ENCODE assay signal across 8 mouse cellular contexts in genomic region chr6:85451664-85452410, GRCm38 (mm10). TPM values are rescaled to one million over a fixed set of nuclear protein-coding genes. Genes with fewer than 3 reads are reported as not detected.
DNase-seq lines count a peak whose midpoint lies in the region; ATAC-seq lines count a peak whose summit lies in the region.

Pradc1 (minus strand) TSS chr6:85451970.

- H3K4me3 ChIP-seq in hindbrain, embryonic 11.5 days (ENCODE audit: low read depth, low read length) = peak within 1 kb of the TSS; percentile 86

- H3K4me1 ChIP-seq in hindbrain, embryonic 11.5 days (replicated peaks; ENCODE audit: control insufficient read depth, insufficient read depth, low read length) = peaks cover 8% of the 10 kb centered on the region; the same call in 1 of the 2 replicates

- no peaks in the 10 kb centered on the region for H3K9me3 ChIP-seq in hindbrain, embryonic 11.5 days (ENCODE audit: control insufficient read depth, low read length)

- H3K4me2 ChIP-seq in hindbrain, embryonic 11.5 days (replicated peaks; ENCODE audit: low read depth, low read length) = peak within 1 kb of the TSS; percentile 91

- peak; percentile 93 for ATAC-seq in hindbrain, embryonic 11.5 days (ENCODE audit: low FRiP score)

- H3K27ac ChIP-seq in hindbrain, embryonic 11.5 days (ENCODE audit: low read depth, low read length) = peak within 1 kb of the TSS; percentile 91

- DNase-seq in Muller cell, postnatal 12 days (ENCODE audit: inconsistent ontology term) = peak; percentile 98
- peak; percentile 98 for DNase-seq in cerebellum, adult 9-11 months
- peak; percentile 99 for DNase-seq in frontal cortex, adult 2 months (ENCODE audit: extremely low spot score in 1 of 2, low spot score in 1 of 2)
- peak; percentile 98 for DNase-seq in hindbrain, embryonic 11.5 days (ENCODE audit: low spot score)
- DNase-seq in layer of hippocampus, postnatal 10 days (ENCODE audit: low spot score in 2 of 2) = peak; percentile 97
- peak; percentile 99 for DNase-seq in lung, postnatal 10 days
- peak; percentile 96 for DNase-seq in ovary, postnatal 36 days (ENCODE audit: low spot score)
- DNase-seq in thymus, postnatal 25 days = peak; percentile 95

- H3K36me3 ChIP-seq in hindbrain, embryonic 11.5 days (ENCODE audit: control insufficient read depth, insufficient read depth, low read length) = no peaks in the 10 kb centered on the region

- no peaks in the 10 kb centered on the region for H3K27me3 ChIP-seq in hindbrain, embryonic 11.5 days (ENCODE audit: control insufficient read depth, insufficient read depth, low read length)

- H3K9ac ChIP-seq in hindbrain, embryonic 11.5 days (ENCODE audit: low read depth, low read length) = peak within 1 kb of the TSS; percentile 96

- WGBS in hindbrain, embryonic 11.5 days = under 1% methylated on average over 54 of the region's 54 CpGs

RNA-seq across cellular contexts. Expression of gene Pradc1, which starts in this region (rescaled TPM):
- polyA plus RNA-seq in frontal cortex, adult 2 months (2012; rRNA removed) = 33.3 and 35.7 TPM in 2 replicates
- 25.5 and 28.1 TPM in 2 replicates for polyA plus RNA-seq in hindbrain, embryonic 11.5 days (2014; fragmentation: Nextera tagmentation; extraction: Ambion mirVana)
- total RNA-seq in layer of hippocampus, postnatal 10 days (2021) = 10 to 100 TPM; 13.7 to 15.6 TPM

Comparison
In these comparisons a context has a peak if more than half of its experiments do, and no peak if none do; other contexts are left out.
1. Peak in every context shown above with its lines: DNase-seq, ATAC-seq, H3K4me3 ChIP-seq and H3K27ac ChIP-seq.